Mouse (Mus musculus) midbrain, embryonic 11.5 days (tissue): ENCODE data around the gene Gramd1b. TPM values are rescaled to one million over a fixed set of nuclear protein-coding genes. Genes with fewer than 3 reads are reported as not detected.

Experiments
- ATAC-seq: fragments of 200-750 bp; cut with Nextera tagmentation; 2 replicates; pipeline ENCODE4 v1.8.0; 2017; ENCODE audit warnings: moderate TSS enrichment, moderate library complexity; ENCODE audit not compliant: low FRiP score
- DNase-seq: peaks from one replicate; pipeline ENCODE4 v3.0.0; 2015; ENCODE audit warnings: low spot score; ENCODE audit errors: missing footprints
- H3K27ac ChIP-seq: fragments of 300-500 bp; sonication (generic); 2 replicates; pipeline ENCODE4 v1.5.1; 2014; ENCODE audit warnings: low read depth, low read length
- H3K27me3 ChIP-seq: fragments of 300-500 bp; sonication (generic); 2 replicates; pipeline ENCODE4 v1.6.1; 2014; ENCODE audit warnings: mild to moderate bottlenecking, low read length, moderate library complexity, mixed read lengths; ENCODE audit not compliant: control insufficient read depth, insufficient read depth
- H3K36me3 ChIP-seq: fragments of 300-500 bp; sonication (generic); 2 replicates; pipeline ENCODE4 v1.6.1; 2014; ENCODE audit warnings: mild to moderate bottlenecking, low read length, moderate library complexity, mixed read lengths; ENCODE audit not compliant: control insufficient read depth, insufficient read depth
- H3K4me1 ChIP-seq: fragments of 300-500 bp; sonication (generic); 2 replicates; pipeline ENCODE4 v1.6.1; 2014; ENCODE audit warnings: low read length; ENCODE audit not compliant: control insufficient read depth, insufficient read depth
- H3K4me2 ChIP-seq: fragments of 300-500 bp; sonication (generic); 2 replicates; pipeline ENCODE4 v1.6.1; 2014; ENCODE audit warnings: mild to moderate bottlenecking, moderate library complexity
- H3K4me3 ChIP-seq: fragments of 300-500 bp; sonication (generic); 2 replicates; pipeline ENCODE4 v1.5.1; 2014; ENCODE audit warnings: low read depth, low read length
- H3K9ac ChIP-seq: fragments of 300-500 bp; sonication (generic); 2 replicates; pipeline ENCODE4 v1.6.1; 2014; ENCODE audit warnings: low read length
- H3K9me3 ChIP-seq: fragments of 300-500 bp; sonication (generic); 2 replicates; pipeline ENCODE4 v1.6.1; 2016; ENCODE audit warnings: low read length; ENCODE audit not compliant: control insufficient read depth
- WGBS: fragments of 180-500 bp; shearing (Covaris S2); extraction: QIAGEN DNeasy Blood & Tissue Kit; methylation state at CpG from one replicate; pipeline ENCODE4 v1.1.7; 2014; 5-methylcytosine and 5-hydroxymethylcytosine counted together
- polyA plus RNA-seq: library from polyadenylated mRNA; unstranded; fragments of >200 nt; fragmentation: Nextera tagmentation; extraction: Ambion mirVana; gene quantifications from 2 replicates; pipeline ENCODE4 v1.2.1, GENCODE M21; 2014

Gramd1b gene
- polyA plus RNA-seq, 1 experiment from 2014 or later: 2.5 TPM

DNA sequence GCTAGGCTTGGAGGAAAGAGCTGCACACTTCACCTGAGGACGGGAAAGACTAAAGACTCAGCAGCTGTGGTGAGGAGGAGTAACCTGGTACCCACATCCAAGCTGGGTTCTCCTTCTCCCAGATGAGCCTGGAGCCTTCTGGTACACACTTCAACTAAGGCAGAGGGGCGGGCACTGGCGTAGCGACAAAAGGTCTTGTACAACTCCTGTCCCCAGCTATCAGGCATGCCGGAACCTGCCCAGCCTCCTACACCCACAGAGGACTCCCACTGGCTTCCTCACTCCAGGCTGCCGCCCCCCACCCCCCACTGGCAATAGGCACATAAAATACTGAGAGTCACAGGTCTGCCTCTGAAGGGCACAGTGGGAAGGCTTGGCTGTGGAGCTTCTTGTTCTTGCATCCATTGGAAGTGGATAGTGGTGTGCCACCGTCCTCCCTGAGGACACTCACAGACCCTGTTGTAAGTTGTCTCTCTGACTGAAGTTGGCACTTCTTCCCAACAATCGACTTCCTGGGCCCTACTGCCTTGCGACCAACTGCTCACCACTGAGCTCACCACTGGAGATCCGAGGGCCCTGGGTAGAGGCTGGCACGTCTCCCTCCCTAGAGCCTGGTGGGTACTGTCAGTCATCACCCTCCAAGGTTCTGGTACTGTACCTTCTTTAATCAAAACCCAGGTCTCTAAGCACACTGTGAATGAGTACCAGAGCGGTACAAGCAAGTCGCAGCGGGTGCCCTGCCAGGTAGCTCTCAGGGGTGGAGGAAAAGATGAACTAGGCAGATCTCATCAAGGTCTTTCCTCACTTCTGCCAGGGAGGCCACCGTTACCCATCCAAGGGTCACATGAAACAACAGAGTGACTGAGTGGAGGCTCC lies 199.5 kb downstream of the Gramd1b start:
- H3K27ac ChIP-seq: no peak overlapping the region
- H3K36me3 ChIP-seq: no peaks in the 10 kb centered on the region
- no peak for ATAC-seq
- H3K4me1 ChIP-seq: no peaks in the 10 kb centered on the region
- H3K9ac ChIP-seq: no peak overlapping the region
- no peak overlapping the region for H3K4me2 ChIP-seq
- H3K9me3 ChIP-seq: no peaks in the 10 kb centered on the region
- H3K27me3 ChIP-seq: no peaks in the 10 kb centered on the region
- H3K4me3 ChIP-seq: no peak overlapping the region
- DNase-seq: no peak
- WGBS: 88% methylated on average over 15 of the region's 15 CpGs

DNA sequence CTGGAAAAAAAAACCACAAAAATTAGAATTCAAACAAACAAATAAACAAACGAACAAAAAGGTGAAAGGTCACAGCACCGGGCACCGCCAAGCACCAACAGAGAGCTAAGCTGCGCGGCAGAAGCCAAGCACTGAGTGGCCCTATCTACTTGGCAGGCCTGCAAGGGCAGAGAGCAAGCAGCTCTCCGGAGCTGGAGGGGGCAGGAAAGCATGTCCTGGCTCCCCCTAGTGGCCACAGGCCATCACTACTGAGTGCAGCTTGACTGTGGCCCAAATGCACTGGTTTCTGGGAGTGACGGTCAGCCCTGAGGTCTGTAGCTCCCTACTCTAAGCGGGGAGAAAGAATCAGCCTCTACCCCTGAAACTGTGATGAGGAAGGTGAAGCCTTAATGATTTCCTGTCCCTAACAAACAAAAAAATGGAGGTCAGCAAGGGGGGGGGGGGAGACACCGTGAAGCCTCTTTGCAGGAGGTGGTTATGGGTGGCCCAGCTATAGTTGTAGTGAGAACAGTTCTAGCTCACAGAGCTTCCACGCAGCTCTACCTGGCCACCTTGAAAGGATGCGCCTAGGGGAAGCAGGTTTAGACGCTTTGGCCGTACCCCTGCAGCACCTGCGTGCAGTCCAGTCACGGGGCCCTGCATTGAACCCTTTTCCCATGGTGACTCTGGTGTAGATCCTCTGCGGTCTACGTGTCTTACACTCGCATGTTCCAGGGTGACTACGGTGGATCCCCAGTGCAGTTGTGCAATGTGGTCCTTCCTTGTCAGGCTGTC lies 200.4 kb downstream of the Gramd1b start:
- DNase-seq: peak; percentile 97
- no peak overlapping the region for H3K4me3 ChIP-seq
- ATAC-seq: peak; percentile 92
- no peaks in the 10 kb centered on the region for H3K27me3 ChIP-seq
- no peak overlapping the region for H3K9ac ChIP-seq
- no peak overlapping the region for H3K27ac ChIP-seq
- no peaks in the 10 kb centered on the region for H3K4me1 ChIP-seq
- H3K36me3 ChIP-seq: no peaks in the 10 kb centered on the region
- 56% methylated on average over 19 of the region's 19 CpGs for WGBS
- no peak overlapping the region for H3K4me2 ChIP-seq
- no peaks in the 10 kb centered on the region for H3K9me3 ChIP-seq

- Histone ChIP-seq H3K4me1 (no peaks in the 10 kb centered on the region), H3K9ac (no peak overlapping the region), H3K27me3 (no peaks in the 10 kb centered on the region), H3K36me3 (no peaks in the 10 kb centered on the region), H3K27ac (no peak overlapping the region), H3K4me3 (no peak overlapping the region), H3K4me2 (no peak overlapping the region), H3K9me3 (no peaks in the 10 kb centered on the region)
- DNase-seq (peak; percentile 54), ATAC-seq (no peak)
- 71% methylated on average over 7 of the region's 7 CpGs for WGBS
Measured at GRCm38 (mm10) chr9:40326260-40326915, 204.8 kb downstream of the Gramd1b start.

DNA sequence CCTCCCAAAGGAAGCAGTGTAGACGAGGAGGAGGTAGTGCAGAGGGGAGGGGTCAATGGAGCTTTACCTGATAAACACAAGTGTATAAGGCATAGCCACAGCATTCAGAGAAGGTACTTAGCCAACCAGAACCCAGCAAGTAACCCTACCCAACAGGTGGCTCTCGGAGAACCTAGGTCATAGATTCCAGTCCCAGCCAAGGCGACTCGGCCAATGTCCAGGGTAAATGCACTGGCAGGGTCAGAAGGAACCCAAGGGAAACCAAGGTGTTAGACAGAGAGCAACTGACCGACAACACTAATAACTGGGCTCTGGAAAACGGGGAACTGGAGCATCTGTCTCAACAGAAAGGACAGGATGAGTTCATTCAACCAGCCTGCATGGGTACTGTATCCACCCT lies 206.4 kb downstream of the Gramd1b start:
- no peaks in the 10 kb centered on the region for H3K36me3 ChIP-seq
- no peak overlapping the region for H3K9ac ChIP-seq
- no peaks in the 10 kb centered on the region for H3K4me1 ChIP-seq
- H3K4me3 ChIP-seq: no peak overlapping the region
- no peaks in the 10 kb centered on the region for H3K27me3 ChIP-seq
- H3K4me2 ChIP-seq: no peak overlapping the region
- no peaks in the 10 kb centered on the region for H3K9me3 ChIP-seq
- no peak overlapping the region for H3K27ac ChIP-seq
- WGBS: 87% methylated on average over 6 of the region's 6 CpGs
- DNase-seq (peak; percentile 23), ATAC-seq (no peak)

- WGBS: 91% methylated on average over 4 of the region's 4 CpGs
- Histone ChIP-seq H3K36me3 (no peaks in the 10 kb centered on the region), H3K9me3 (no peaks in the 10 kb centered on the region), H3K4me3 (no peak overlapping the region), H3K27ac (no peak overlapping the region), H3K4me1 (no peaks in the 10 kb centered on the region), H3K9ac (no peak overlapping the region), H3K27me3 (no peaks in the 10 kb centered on the region), H3K4me2 (no peak overlapping the region)
- DNase-seq: no peak
- ATAC-seq: no peak
Measured at GRCm38 (mm10) chr9:40324232-40324792, 206.9 kb downstream of the Gramd1b start.

- 80% methylated on average over 6 of the region's 6 CpGs for WGBS
- ATAC-seq: no peak
- no peaks in the 10 kb centered on the region for H3K4me1 ChIP-seq
- DNase-seq: no peak
- no peak overlapping the region for H3K27ac ChIP-seq
- H3K9ac ChIP-seq: no peak overlapping the region
- H3K9me3 ChIP-seq: no peaks in the 10 kb centered on the region
- H3K36me3 ChIP-seq: no peaks in the 10 kb centered on the region
- no peak overlapping the region for H3K4me2 ChIP-seq
- H3K27me3 ChIP-seq: no peaks in the 10 kb centered on the region
- no peak overlapping the region for H3K4me3 ChIP-seq
Measured at GRCm38 (mm10) chr9:40323773-40324172, 207.4 kb downstream of the Gramd1b start.

DNA sequence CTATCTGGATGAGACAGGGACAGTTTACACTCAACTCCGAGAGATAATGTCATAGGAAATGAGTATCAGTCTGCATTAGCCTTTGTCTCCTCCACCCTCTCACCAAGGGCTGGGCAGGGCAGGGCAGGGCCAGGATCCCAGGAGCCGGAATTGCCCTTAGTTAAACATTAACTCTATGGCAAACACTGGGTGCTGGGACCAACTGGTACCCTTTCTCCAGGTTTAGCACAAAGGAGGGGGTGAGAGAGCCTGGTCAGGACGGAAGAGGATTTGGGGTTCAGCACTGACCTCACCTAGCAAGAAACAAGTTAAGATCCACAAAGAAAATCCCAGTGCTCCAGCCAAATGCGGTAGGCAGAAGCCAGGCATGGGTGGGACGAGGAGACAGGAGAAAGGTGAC lies 208.0 kb downstream of the Gramd1b start:
- no peaks in the 10 kb centered on the region for H3K9me3 ChIP-seq
- no peaks in the 10 kb centered on the region for H3K4me1 ChIP-seq
- H3K27me3 ChIP-seq: no peaks in the 10 kb centered on the region
- no peak overlapping the region for H3K4me2 ChIP-seq
- H3K4me3 ChIP-seq: no peak overlapping the region
- no peak for ATAC-seq
- H3K9ac ChIP-seq: no peak overlapping the region
- no peak overlapping the region for H3K27ac ChIP-seq
- WGBS: 91% methylated on average over 5 of the region's 5 CpGs
- no peaks in the 10 kb centered on the region for H3K36me3 ChIP-seq
- no peak for DNase-seq

- H3K9ac ChIP-seq: no peak overlapping the region
- H3K27me3 ChIP-seq: no peaks in the 10 kb centered on the region
- H3K4me1 ChIP-seq: no peaks in the 10 kb centered on the region
- ATAC-seq: no peak
- H3K4me2 ChIP-seq: no peak overlapping the region
- no peaks in the 10 kb centered on the region for H3K9me3 ChIP-seq
- 94% methylated on average over 3 of the region's 3 CpGs for WGBS
- no peak for DNase-seq
- no peak overlapping the region for H3K27ac ChIP-seq
- H3K4me3 ChIP-seq: no peak overlapping the region
- no peaks in the 10 kb centered on the region for H3K36me3 ChIP-seq
Measured at GRCm38 (mm10) chr9:40322372-40322771, 208.8 kb downstream of the Gramd1b start.
